Mouse (Mus musculus) gastrocnemius, adult 18-20 months (tissue): ENCODE data around the gene Zfp982. TPM values are rescaled to one million over a fixed set of nuclear protein-coding genes. Genes with fewer than 3 reads are reported as not detected.
"Not testable (repeated sequence)": the region's sequence is repeated elsewhere in the genome, so short reads cannot be mapped to it uniquely, and the experiment has no call there.

ENCODE experiments used
- DNase-seq: peaks from one replicate; pipeline ENCODE4 v3.0.0; 2021; ENCODE audit warnings: low spot score
- total RNA-seq, 2 experiments: library from RNA; stranded (reverse); gene quantifications; 2 replicates each; pipeline ENCODE4 v1.2.3; 2021

The Zfp982 gene
- total RNA-seq, 2 experiments from 2014 or later, result 1.8 to 2.8 TPM

DNA sequence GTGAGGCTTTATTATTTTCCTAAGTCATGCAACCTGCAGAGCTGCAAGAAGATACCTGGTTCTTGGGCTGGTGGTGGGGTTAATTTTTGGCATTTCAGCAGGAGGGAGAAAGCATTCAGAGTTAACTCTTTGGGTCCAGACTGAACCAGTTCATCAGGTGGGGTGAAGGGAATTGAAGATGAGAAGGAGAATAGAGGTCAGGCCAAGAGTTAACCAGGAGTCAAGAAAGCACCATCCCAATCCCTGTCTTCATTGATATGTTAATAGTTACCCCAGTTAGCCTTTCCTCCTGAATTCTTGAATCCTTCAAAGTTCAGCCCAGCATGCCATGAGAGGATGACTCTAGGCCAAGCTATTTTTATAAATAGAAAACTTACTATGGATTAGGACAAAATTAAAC is 65.8 kb downstream of the Zfp982 start:
- not testable (repeated sequence) for DNase-seq

- DNase-seq, result not testable (repeated sequence)
These were observed 66.9 kb downstream of the Zfp982 start for GRCm38 (mm10) chr4:147559096-147559495.

Other genes with a start within 250 kb of the Zfp982 start
- not detected for gene Zfp988, start 186.7 kb upstream of the Zfp982 start, total RNA-seq
- not detected for gene Zfp978, start 131.1 kb upstream of the Zfp982 start, total RNA-seq
- gene Gm16503, start 47.8 kb downstream of the Zfp982 start, total RNA-seq, result not detected
- under 1 TPM in 1 of 2 experiments, not detected in 1; 0.07 TPM for gene Zfp985, start 60.9 kb downstream of the Zfp982 start, total RNA-seq
- under 1 TPM; 0.57 to 0.64 TPM for gene Zfp979, start 150.1 kb downstream of the Zfp982 start, total RNA-seq
- gene Zfp534, start 210.1 kb downstream of the Zfp982 start, total RNA-seq, result under 1 TPM in 1 of 2 experiments, not detected in 1; 0.07 TPM